Mouse (Mus musculus) stomach, postnatal 0 days (tissue): Measurements from ENCODE around the gene Ms4a2. TPM values are rescaled to one million over a fixed set of nuclear protein-coding genes. Genes with fewer than 3 reads are reported as not detected.

Experiments
- ATAC-seq: fragments of 200-750 bp; cut with Nextera tagmentation; 2 replicates; pipeline ENCODE4 v1.8.0; 2017; ENCODE audit not compliant: low FRiP score, low TSS enrichment
- DNase-seq: peaks from one replicate; pipeline ENCODE4 v3.0.0-alpha.2; 2016; ENCODE audit warnings: low spot score
- H3K27ac ChIP-seq: fragments of 300-500 bp; sonication (generic); replicated peaks from 2 replicates; pipeline ENCODE4 v1.5.1; 2014; ENCODE audit warnings: mild to moderate bottlenecking, control low read depth
- H3K27me3 ChIP-seq: fragments of 300-500 bp; sonication (generic); 2 replicates; pipeline ENCODE4 v1.6.1; 2014; ENCODE audit warnings: low read length; ENCODE audit not compliant: control insufficient read depth, insufficient read depth
- H3K36me3 ChIP-seq: fragments of 300-500 bp; sonication (generic); 2 replicates; pipeline ENCODE4 v1.6.1; 2014; ENCODE audit warnings: low read length, mixed read lengths; ENCODE audit not compliant: control insufficient read depth, insufficient read depth
- H3K4me1 ChIP-seq: fragments of 300-500 bp; sonication (generic); replicated peaks from 2 replicates; pipeline ENCODE4 v1.6.1; 2014; ENCODE audit warnings: antibody characterized with exemption; ENCODE audit not compliant: control insufficient read depth, insufficient read depth
- H3K4me2 ChIP-seq: fragments of 300-500 bp; sonication (generic); replicated peaks from 2 replicates; pipeline ENCODE4 v1.6.1; 2014; ENCODE audit warnings: low read depth, mild to moderate bottlenecking, control low read depth, moderate library complexity
- H3K4me3 ChIP-seq: fragments of 300-500 bp; sonication (generic); 2 replicates; pipeline ENCODE4 v1.5.1; 2014; ENCODE audit warnings: low read depth, low read length, control low read depth
- H3K9ac ChIP-seq: fragments of 300-500 bp; sonication (generic); 2 replicates; pipeline ENCODE4 v1.6.1; 2014; ENCODE audit warnings: mild to moderate bottlenecking, low read length, control low read depth, mixed read lengths
- H3K9me3 ChIP-seq: fragments of 300-500 bp; sonication (generic); 2 replicates; pipeline ENCODE4 v1.6.1; 2016; ENCODE audit warnings: low read length; ENCODE audit not compliant: control insufficient read depth
- CTCF ChIP-seq: IDR thresholded peaks from 2 replicates; pipeline ENCODE4 v1.5.1; 2016; ENCODE audit warnings: antibody characterized with exemption, low read depth, mild to moderate bottlenecking, moderate library complexity
- EP300 ChIP-seq: optimal IDR thresholded peaks from 2 replicates; pipeline ENCODE3; 2016; ENCODE audit warnings: antibody characterized with exemption
- WGBS: fragments of 180-500 bp; shearing (Covaris S2); extraction: QIAGEN DNeasy Blood & Tissue Kit; methylation state at CpG from one replicate; pipeline ENCODE4 v1.1.7; 2014; 5-methylcytosine and 5-hydroxymethylcytosine counted together
- polyA plus RNA-seq: library from polyadenylated mRNA; unstranded; fragments of >200 nt; fragmentation: Nextera tagmentation; extraction: Ambion mirVana; gene quantifications from 2 replicates; pipeline ENCODE4 v1.2.1, GENCODE M21; 2015

The Ms4a2 gene
- polyA plus RNA-seq, 1 experiment from 2014 or later: 0.16 TPM

DNA sequence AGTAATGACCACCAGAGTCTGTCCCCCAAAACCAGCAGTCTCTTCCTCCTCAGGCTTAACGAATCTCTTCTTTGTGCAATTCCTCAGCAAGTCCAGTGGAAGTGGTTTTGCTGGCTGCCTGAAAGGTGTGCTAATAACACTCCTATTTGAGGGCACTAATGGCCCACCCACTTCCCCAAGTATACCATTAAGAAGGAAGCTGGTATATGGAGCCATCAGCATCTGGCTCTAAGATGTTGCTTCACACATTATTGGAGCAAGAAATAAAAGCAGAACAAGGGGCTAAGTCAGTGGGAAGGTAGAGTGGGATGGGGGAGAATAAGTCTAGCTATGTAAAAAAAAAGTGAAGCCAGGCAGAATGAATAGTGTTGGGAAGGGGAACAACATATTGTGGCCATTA, 17.2 kb upstream of the Ms4a2 start, which contains the start of gene Ms4a3:
Gene Ms4a3 (minus strand): TSS at position 120 of the 400 bp plus-strand sequence.
- H3K9ac ChIP-seq: no peak within 1 kb of the TSS
- TF ChIP-seq CTCF: no peak
- TF ChIP-seq EP300: no peak
- no peaks in the 10 kb centered on the region for H3K9me3 ChIP-seq
- no peak within 1 kb of the TSS for H3K4me2 ChIP-seq
- H3K4me1 ChIP-seq: no peaks in the 10 kb centered on the region
- no peak within 1 kb of the TSS for H3K4me3 ChIP-seq
- H3K27ac ChIP-seq: no peak within 1 kb of the TSS
- no peak for DNase-seq
- 76% methylated on average over 1 of the region's 1 CpGs for WGBS
- H3K27me3 ChIP-seq: no peaks in the 10 kb centered on the region
- H3K36me3 ChIP-seq: no peaks in the 10 kb centered on the region
- no peak for ATAC-seq

DNA sequence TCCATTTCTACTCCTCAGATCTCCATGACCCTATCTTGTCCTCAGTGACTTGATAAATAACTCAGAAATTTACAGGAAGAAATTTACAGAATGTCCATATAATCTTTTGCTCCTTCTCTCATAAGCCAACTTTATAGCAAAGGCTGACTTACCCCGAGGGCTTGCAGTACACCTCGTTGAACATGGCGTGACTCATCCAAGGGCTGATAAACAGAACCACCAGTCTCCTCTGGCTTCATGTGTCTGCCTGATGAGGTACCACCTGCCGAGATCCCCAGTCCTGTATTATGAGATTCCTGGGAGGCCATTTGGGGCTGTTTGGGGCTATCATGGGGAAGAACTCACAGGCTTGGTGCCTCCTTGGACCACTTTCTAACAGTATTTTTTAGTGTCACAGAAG, 15.5 kb upstream of the Ms4a2 start:
- 76% methylated on average over 4 of the region's 4 CpGs for WGBS
- Histone ChIP-seq H3K27me3 (no peaks in the 10 kb centered on the region), H3K4me3 (no peak overlapping the region), H3K27ac (no peak overlapping the region), H3K4me2 (no peak overlapping the region), H3K9me3 (no peaks in the 10 kb centered on the region), H3K9ac (no peak overlapping the region), H3K4me1 (no peaks in the 10 kb centered on the region), H3K36me3 (no peaks in the 10 kb centered on the region)
- ATAC-seq (no peak), DNase-seq (no peak)
- TF ChIP-seq EP300 (no peak), CTCF (no peak)

DNA sequence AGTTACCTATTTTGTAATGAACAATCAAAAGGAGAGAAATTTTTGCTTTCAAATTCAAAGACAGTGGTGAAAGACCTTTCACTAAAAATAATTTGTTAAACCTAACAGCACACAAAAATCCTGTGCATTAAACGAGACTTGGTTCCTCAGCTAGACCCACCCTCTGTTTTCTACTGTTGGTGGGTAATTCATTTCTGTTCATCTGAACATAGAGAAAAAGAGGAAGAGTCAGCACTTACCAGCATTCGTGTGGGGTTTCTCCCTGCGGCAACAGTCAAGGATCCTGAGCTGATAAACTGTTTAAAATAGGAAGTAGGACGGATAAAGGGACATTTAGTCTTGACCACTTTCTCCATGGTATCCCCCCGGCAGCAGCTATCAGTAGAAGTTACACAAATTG, 12.1 kb upstream of the Ms4a2 start:
- WGBS: 62% methylated on average over 5 of the region's 5 CpGs
- no peaks in the 10 kb centered on the region for H3K9me3 ChIP-seq
- no peaks in the 10 kb centered on the region for H3K36me3 ChIP-seq
- H3K9ac ChIP-seq: no peak overlapping the region
- DNase-seq (no peak), ATAC-seq (no peak)
- H3K4me2 ChIP-seq: no peak overlapping the region
- H3K27ac ChIP-seq: no peak overlapping the region
- H3K27me3 ChIP-seq: no peaks in the 10 kb centered on the region
- H3K4me3 ChIP-seq: no peak overlapping the region
- TF ChIP-seq CTCF: no peak
- no peak for TF ChIP-seq EP300
- H3K4me1 ChIP-seq: no peaks in the 10 kb centered on the region

DNA sequence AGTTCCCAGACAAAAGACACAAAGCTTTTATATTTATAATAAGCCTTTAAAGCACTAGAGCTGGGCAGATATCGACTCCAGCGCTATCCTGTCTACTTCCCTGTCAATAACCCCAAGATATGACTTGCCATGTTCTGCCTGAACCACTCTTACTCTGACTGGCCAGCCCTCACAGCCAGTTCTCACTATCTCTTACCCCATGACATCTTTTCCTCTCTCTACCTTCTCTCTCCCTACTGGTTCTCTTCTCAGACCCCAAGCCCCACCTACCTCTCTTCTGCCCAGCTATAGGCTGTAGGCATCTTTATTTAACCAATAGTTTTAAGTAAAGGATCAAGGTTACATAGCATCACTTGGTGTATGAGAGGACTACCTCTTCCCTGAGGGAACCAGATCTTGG, 10.8 kb upstream of the Ms4a2 start:
- Histone ChIP-seq H3K4me1 (no peaks in the 10 kb centered on the region), H3K27ac (no peak overlapping the region), H3K27me3 (no peaks in the 10 kb centered on the region), H3K9ac (no peak overlapping the region), H3K36me3 (no peaks in the 10 kb centered on the region), H3K4me2 (no peak overlapping the region), H3K9me3 (no peaks in the 10 kb centered on the region), H3K4me3 (no peak overlapping the region)
- DNase-seq (no peak), ATAC-seq (no peak)
- WGBS: 58% methylated on average over 2 of the region's 2 CpGs
- TF ChIP-seq CTCF (no peak), EP300 (no peak)

DNA sequence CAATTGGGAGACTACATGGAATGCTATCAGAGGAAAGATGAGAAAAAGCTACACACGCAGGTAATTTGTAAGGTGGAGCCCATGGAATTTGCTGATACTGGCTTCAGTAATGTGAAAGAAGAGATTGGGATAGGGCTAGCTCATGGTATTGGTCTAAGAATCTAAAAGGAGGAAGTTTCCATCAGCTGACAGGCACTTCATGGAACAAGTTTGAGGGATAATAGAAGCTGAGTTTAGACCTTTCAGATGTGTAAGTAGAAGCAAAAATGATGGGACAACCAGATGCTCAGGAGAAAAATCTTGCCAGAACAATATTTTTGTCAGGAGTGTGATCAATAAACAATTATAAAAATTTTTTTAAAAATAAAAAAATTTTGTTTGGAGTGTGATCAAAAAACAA, 10.2 kb upstream of the Ms4a2 start:
- no peak overlapping the region for H3K9ac ChIP-seq
- 82% methylated on average over 1 of the region's 1 CpGs for WGBS
- no peak overlapping the region for H3K4me2 ChIP-seq
- TF ChIP-seq CTCF (no peak), EP300 (no peak)
- no peak overlapping the region for H3K27ac ChIP-seq
- H3K9me3 ChIP-seq: no peaks in the 10 kb centered on the region
- H3K36me3 ChIP-seq: no peaks in the 10 kb centered on the region
- ATAC-seq (no peak), DNase-seq (no peak)
- H3K4me1 ChIP-seq: no peaks in the 10 kb centered on the region
- H3K27me3 ChIP-seq: no peaks in the 10 kb centered on the region
- H3K4me3 ChIP-seq: no peak overlapping the region

DNA sequence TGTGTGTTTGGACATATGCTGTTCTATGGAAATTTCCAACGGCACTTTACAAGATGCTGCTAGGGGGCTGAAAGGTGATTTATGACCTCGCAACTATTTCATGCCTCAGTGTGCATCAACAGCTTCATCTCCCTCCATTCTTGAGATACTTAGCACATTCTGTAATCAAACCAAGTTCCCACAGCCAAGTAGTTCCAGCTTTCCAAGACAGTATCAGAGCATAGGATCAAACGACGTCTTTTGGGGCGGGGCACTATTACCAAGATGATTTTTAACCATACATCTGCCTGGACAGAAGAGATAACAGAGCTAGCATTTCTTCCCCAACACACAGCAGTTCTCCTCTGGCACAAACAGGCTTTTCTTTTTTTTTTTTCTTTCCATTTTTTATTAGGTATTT, 1.7 kb upstream of the Ms4a2 start:
- no peaks in the 10 kb centered on the region for H3K9me3 ChIP-seq
- H3K27ac ChIP-seq: no peak overlapping the region
- DNase-seq: no peak
- H3K9ac ChIP-seq: no peak overlapping the region
- TF ChIP-seq CTCF: no peak
- H3K4me2 ChIP-seq: no peak overlapping the region
- ATAC-seq: no peak
- no peak overlapping the region for H3K4me3 ChIP-seq
- H3K36me3 ChIP-seq: no peaks in the 10 kb centered on the region
- no peaks in the 10 kb centered on the region for H3K4me1 ChIP-seq
- no peaks in the 10 kb centered on the region for H3K27me3 ChIP-seq
- 46% methylated on average over 5 of the region's 5 CpGs for WGBS
